Mouse (Mus musculus): Measurements from ENCODE around the gene Smoc1. TPM values are rescaled to one million over a fixed set of nuclear protein-coding genes. Genes with fewer than 3 reads are reported as not detected.

The Smoc1 gene
- polyA plus RNA-seq, 1 experiment from 2014 or later: 8.4 TPM

- 12% methylated on average over 33 of the region's 33 CpGs for WGBS
- no peaks in the 10 kb centered on the region for H3K27me3 ChIP-seq (replicated peaks)
- ATAC-seq (ENCODE audit: insufficient read depth, low FRiP score, low read depth): no peak
- H3K27ac ChIP-seq: no peak overlapping the region
- 0 out of 2 replicates have a peak, but pooled peaks cover 4% of the 10 kb centered on the region for H3K4me1 ChIP-seq
- no peak overlapping the region for H3K9ac ChIP-seq
- H3K9me3 ChIP-seq: peaks cover 4% of the 10 kb centered on the region; the same call in 1 of the 2 replicates
- H3K4me2 ChIP-seq: peak overlapping the region; percentile 38
- no peaks in the 10 kb centered on the region for H3K36me3 ChIP-seq
- H3K4me3 ChIP-seq (replicated peaks): peak overlapping the region; percentile 8; the same call in 1 of the 2 replicates
Measured at GRCm38 (mm10) chr12:80998528-80999221, 27.9 kb upstream of the Smoc1 start.

DNA sequence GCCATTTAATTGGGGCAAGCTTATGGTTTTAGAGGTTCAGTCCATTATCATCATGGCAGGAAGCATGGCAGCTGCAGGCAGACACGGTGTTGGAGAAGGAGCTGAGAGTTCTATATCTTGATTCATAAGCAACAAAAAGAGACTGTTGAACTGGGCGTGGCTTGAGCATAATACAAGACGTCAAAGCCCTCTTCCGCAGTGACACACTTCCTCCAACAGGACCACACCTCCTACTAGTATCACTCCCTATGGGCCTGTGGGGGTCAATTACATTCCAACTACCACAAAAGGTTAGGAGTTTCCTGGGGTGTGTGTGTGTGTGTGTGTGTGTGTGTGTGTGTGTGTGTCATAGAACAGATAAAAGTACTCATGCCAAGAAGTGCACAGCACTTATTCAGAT lies 25.7 kb upstream of the Smoc1 start:
- H3K4me3 ChIP-seq (replicated peaks): no peak overlapping the region
- ATAC-seq (ENCODE audit: insufficient read depth, low FRiP score, low read depth): no peak
- H3K4me1 ChIP-seq: 0 out of 2 replicates have a peak, but pooled peaks cover 4% of the 10 kb centered on the region
- no peaks in the 10 kb centered on the region for H3K27me3 ChIP-seq (replicated peaks)
- H3K4me2 ChIP-seq: no peak overlapping the region
- no peaks in the 10 kb centered on the region for H3K36me3 ChIP-seq
- H3K9ac ChIP-seq: no peak overlapping the region
- no peaks in the 10 kb centered on the region for H3K9me3 ChIP-seq
- H3K27ac ChIP-seq: no peak overlapping the region
- 64% methylated on average over 4 of the region's 4 CpGs for WGBS

- Histone ChIP-seq H3K27me3 (replicated peaks) (no peaks in the 10 kb centered on the region), H3K4me3 (replicated peaks) (no peak overlapping the region), H3K36me3 (no peaks in the 10 kb centered on the region), H3K27ac (no peak overlapping the region), H3K9ac (no peak overlapping the region), H3K4me2 (no peak overlapping the region), H3K4me1 (0 out of 2 replicates have a peak, but pooled peaks cover 4% of the 10 kb centered on the region), H3K9me3 (no peaks in the 10 kb centered on the region)
- no peak for ATAC-seq (ENCODE audit: insufficient read depth, low FRiP score, low read depth)
- 41% methylated on average over 13 of the region's 13 CpGs for WGBS
Measured at GRCm38 (mm10) chr12:81002841-81003635, 23.6 kb upstream of the Smoc1 start.

GRCm38 (mm10) chr12:81009813-81010212 lies 16.8 kb upstream of the Smoc1 start:
- ATAC-seq (ENCODE audit: insufficient read depth, low FRiP score, low read depth): no peak
- H3K36me3 ChIP-seq: no peaks in the 10 kb centered on the region
- H3K9me3 ChIP-seq: no peaks in the 10 kb centered on the region
- WGBS: 11% methylated on average over 3 of the region's 3 CpGs
- no peak overlapping the region for H3K9ac ChIP-seq
- H3K4me2 ChIP-seq: 0 out of 2 replicates have a peak overlapping the region, but pooled peaks have one; percentile 24
- H3K27ac ChIP-seq: no peak overlapping the region
- no peaks in the 10 kb centered on the region for H3K27me3 ChIP-seq (replicated peaks)
- no peak overlapping the region for H3K4me3 ChIP-seq (replicated peaks)
- peaks cover 4% of the 10 kb centered on the region; the same call in 1 of the 2 replicates for H3K4me1 ChIP-seq

GRCm38 (mm10) chr12:81011994-81012393 lies 14.6 kb upstream of the Smoc1 start:
- Histone ChIP-seq H3K4me1 (peaks cover 4% of the 10 kb centered on the region; the same call in 1 of the 2 replicates), H3K4me3 (replicated peaks) (no peak overlapping the region), H3K27ac (no peak overlapping the region), H3K27me3 (replicated peaks) (no peaks in the 10 kb centered on the region), H3K9ac (no peak overlapping the region), H3K9me3 (no peaks in the 10 kb centered on the region), H3K4me2 (no peak overlapping the region), H3K36me3 (no peaks in the 10 kb centered on the region)
- no peak for ATAC-seq (ENCODE audit: insufficient read depth, low FRiP score, low read depth)
- WGBS: 86% methylated on average over 2 of the region's 2 CpGs

GRCm38 (mm10) chr12:81013496-81013895 lies 13.1 kb upstream of the Smoc1 start:
- Histone ChIP-seq H3K9ac (no peak overlapping the region), H3K4me3 (replicated peaks) (no peak overlapping the region), H3K27me3 (replicated peaks) (no peaks in the 10 kb centered on the region), H3K4me2 (no peak overlapping the region), H3K27ac (no peak overlapping the region), H3K4me1 (peaks cover 4% of the 10 kb centered on the region; the same call in 1 of the 2 replicates), H3K36me3 (no peaks in the 10 kb centered on the region), H3K9me3 (no peaks in the 10 kb centered on the region)
- no peak for ATAC-seq (ENCODE audit: insufficient read depth, low FRiP score, low read depth)
- WGBS: 75% methylated on average over 11 of the region's 11 CpGs

- no peak for ATAC-seq (ENCODE audit: insufficient read depth, low FRiP score, low read depth)
- Histone ChIP-seq H3K36me3 (no peaks in the 10 kb centered on the region), H3K27ac (no peak overlapping the region), H3K4me2 (no peak overlapping the region), H3K9me3 (no peaks in the 10 kb centered on the region), H3K9ac (no peak overlapping the region), H3K4me1 (no peaks in the 10 kb centered on the region), H3K4me3 (replicated peaks) (no peak overlapping the region), H3K27me3 (replicated peaks) (no peaks in the 10 kb centered on the region)
- 90% methylated on average over 12 of the region's 12 CpGs for WGBS
Measured at GRCm38 (mm10) chr12:81017624-81018023, 9.0 kb upstream of the Smoc1 start.

DNA sequence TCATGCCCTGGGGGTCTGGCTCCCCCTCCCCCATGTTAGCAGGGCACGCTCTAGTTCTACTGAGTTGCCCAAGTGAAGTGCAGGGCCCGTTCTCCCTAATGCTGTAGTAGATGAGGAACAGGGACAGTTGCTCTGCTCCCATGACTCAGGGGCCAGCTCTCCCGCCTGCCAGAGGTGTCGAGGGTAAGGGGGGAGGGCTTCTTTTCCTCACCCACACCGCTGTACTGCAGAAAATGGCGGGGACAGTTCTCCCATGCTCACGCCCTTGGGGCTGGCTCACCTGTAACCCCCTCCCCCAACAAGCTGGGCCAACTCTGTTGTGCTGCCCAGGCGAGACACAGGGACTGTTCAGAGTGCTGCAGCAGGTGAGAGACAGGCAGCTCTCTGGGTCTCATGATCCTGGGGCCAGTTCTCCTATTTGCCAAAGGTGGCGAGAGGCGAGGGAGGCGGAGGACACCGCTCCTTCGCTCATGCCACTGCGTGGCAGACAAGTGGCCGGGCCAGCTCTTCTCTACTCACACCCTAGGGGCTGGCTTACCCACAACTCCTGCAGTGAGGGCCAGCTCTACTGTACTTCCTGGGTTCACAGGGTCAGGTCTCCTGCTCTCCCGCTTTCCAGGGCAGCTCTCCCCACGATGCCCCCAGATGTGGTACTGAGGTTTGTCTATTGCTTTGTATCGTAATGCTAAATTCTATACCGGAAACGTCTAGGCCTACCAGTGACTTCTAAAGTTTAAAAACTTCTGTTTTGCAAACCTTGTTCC lies 7.9 kb upstream of the Smoc1 start:
- H3K27me3 ChIP-seq (replicated peaks): no peaks in the 10 kb centered on the region
- H3K4me1 ChIP-seq: no peaks in the 10 kb centered on the region
- H3K9ac ChIP-seq: no peak overlapping the region
- H3K27ac ChIP-seq: no peak overlapping the region
- 0 out of 2 replicates have a peak overlapping the region, but pooled peaks have one; percentile 2 for H3K4me2 ChIP-seq
- 76% methylated on average over 20 of the region's 20 CpGs for WGBS
- H3K4me3 ChIP-seq (replicated peaks): peak overlapping the region; percentile 11; the same call in 1 of the 2 replicates
- no peaks in the 10 kb centered on the region for H3K9me3 ChIP-seq
- H3K36me3 ChIP-seq: no peaks in the 10 kb centered on the region
- ATAC-seq (ENCODE audit: insufficient read depth, low FRiP score, low read depth): peak; percentile 39; the same call in 1 of the 2 replicates

DNA sequence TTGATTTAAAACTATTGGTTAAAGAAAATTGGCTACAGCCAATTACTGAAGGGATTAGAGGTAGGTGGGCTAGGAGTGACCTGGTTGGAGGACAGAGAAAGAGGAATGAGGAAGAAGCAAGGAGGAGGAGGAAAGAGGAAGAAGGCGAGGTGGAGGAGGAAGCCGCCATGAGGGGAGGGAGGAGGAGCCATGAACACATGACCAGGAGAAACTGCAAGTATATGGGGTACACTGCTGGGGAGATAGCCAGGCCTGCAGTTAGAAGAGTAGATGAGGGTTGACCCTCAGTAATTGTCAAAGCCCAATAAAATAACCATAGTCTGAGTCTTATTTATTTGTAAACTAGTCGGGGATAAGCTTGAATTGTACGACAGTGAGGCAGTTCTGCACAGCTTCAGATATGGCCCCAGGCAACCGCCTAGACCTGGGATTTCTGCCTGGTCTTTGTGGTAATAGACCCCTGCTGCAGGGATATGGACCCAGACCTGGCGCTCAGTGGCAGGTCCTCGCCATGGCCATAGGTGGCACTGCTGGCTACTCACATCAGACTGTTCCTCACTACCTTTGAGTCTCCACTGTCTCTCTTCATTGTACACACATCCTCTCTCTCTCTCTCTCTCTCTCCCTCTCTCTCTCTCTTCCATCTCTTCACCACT lies 7.2 kb upstream of the Smoc1 start:
- H3K4me1 ChIP-seq: no peaks in the 10 kb centered on the region
- H3K27me3 ChIP-seq (replicated peaks): no peaks in the 10 kb centered on the region
- no peak overlapping the region for H3K4me3 ChIP-seq (replicated peaks)
- no peaks in the 10 kb centered on the region for H3K36me3 ChIP-seq
- no peak for ATAC-seq (ENCODE audit: insufficient read depth, low FRiP score, low read depth)
- H3K27ac ChIP-seq: no peak overlapping the region
- H3K9me3 ChIP-seq: no peaks in the 10 kb centered on the region
- no peak overlapping the region for H3K9ac ChIP-seq
- WGBS: 81% methylated on average over 7 of the region's 7 CpGs
- no peak overlapping the region for H3K4me2 ChIP-seq

- Histone ChIP-seq H3K27me3 (replicated peaks) (peaks cover 24% of the 10 kb centered on the region), H3K27ac (no peak overlapping the region), H3K9me3 (no peaks in the 10 kb centered on the region), H3K4me1 (0 out of 2 replicates have a peak, but pooled peaks cover 5% of the 10 kb centered on the region), H3K36me3 (no peaks in the 10 kb centered on the region), H3K4me3 (replicated peaks) (no peak overlapping the region), H3K9ac (no peak overlapping the region), H3K4me2 (no peak overlapping the region)
- 83% methylated on average over 7 of the region's 7 CpGs for WGBS
- no peak for ATAC-seq (ENCODE audit: insufficient read depth, low FRiP score, low read depth)
Measured at GRCm38 (mm10) chr12:81024407-81024806, 2.2 kb upstream of the Smoc1 start.

GRCm38 (mm10) chr12:81024993-81025392 lies 1.6 kb upstream of the Smoc1 start:
- Histone ChIP-seq H3K9me3 (no peaks in the 10 kb centered on the region), H3K4me1 (0 out of 2 replicates have a peak, but pooled peaks cover 5% of the 10 kb centered on the region), H3K27me3 (replicated peaks) (peaks cover 24% of the 10 kb centered on the region), H3K9ac (no peak overlapping the region), H3K4me3 (replicated peaks) (no peak overlapping the region), H3K4me2 (no peak overlapping the region), H3K36me3 (no peaks in the 10 kb centered on the region), H3K27ac (no peak overlapping the region)
- ATAC-seq (ENCODE audit: insufficient read depth, low FRiP score, low read depth): no peak
- 59% methylated on average over 2 of the region's 2 CpGs for WGBS
